Mouse (Mus musculus) kidney, postnatal 14 days (tissue): Measurements from ENCODE around the gene Slc16a10.
"Not testable (repeated sequence)": the region's sequence is repeated elsewhere in the genome, so short reads cannot be mapped to it uniquely, and the experiment has no call there.

Experiments
- DNase-seq: peaks from one replicate; pipeline ENCODE4 v3.0.0; 2022; ENCODE audit warnings: mixed read lengths

Gene Slc16a10

DNA sequence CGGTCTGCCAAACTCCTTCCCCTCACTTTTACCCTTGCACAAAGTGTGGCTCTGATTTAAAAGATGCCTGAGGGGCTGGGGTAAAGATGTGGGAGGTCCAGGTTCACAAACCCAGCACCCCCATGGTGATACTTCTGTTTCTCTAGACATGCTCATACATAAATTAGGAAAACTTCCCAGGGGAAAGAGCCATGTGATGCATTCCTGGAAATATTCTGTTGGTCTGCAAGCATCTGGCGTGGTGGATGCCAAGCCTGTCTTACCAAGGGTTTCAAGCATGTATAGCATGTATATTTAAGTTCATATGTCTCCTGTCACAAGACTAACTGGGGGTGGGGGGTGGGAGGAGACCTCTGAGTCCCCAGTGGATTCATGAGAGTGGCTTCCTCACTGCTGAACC is 121.7 kb downstream of the Slc16a10 start:
- peak; percentile 29 for DNase-seq

DNA sequence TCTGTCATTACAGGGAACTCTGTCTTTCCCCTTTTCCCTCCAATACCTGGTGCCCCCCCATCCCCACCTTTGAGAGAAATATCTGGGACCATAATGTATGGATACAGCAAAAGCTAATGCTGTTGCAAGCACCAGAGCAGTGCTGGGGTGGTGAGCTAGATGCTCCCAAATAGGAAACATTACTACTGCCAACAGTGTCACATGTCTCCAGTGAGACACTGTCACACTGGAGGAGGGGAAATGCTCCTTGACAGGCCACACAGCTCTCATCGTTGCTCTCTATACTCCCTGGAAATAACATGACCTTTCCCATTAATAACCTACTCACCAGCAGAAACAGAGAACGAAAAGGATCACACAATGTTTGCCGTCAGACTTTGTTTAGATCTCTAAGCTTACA is 122.6 kb downstream of the Slc16a10 start:
- DNase-seq, result no peak

DNA sequence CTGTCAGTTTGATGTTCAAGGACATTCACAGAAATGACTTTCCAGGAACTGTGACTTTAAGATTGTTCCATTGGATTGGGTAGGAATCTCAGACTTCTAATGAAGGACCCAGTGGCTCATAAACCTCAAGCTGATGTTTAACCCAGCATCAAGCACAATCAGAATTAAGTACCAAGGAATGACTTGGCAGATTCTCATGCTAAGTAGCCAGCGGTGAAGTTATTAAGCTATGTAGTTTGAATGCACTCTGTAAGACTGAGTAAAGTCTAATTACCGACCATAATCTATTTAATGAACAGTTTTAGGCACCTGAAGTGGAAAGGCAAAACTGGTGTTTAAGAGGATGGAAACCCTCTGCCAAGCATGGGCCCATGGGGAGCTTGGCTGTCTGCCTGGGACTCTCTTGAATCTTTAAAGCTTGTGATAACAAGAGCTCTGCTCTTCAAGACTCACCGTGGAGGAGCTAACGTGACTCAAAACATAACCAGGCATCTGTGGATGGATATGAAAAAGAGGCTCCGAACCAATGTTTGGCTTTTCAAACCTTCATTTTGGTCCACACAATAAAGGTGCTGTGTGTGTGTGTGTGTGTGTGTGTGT is 123.7 kb downstream of the Slc16a10 start:
- peak; percentile 38 for DNase-seq

DNA sequence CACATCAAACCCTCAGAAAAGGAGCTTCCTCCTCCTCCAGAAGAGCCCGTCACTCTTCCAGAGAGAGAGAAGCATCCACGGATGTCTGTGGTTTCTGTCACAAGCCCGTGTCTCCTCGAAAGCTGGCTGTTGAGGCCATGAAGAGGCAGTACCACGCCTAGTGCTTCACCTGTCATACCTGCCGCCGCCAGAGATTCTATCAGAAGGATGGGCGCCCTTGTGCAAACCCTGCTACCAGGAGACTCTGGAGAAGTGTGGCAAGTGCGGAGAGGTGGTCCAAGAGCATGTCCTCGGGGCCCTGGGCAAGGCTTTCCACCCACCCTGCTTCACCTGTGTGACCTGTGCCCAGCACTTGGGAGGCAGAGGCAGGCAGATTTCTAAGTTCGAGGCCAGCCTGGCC is 132.5 kb downstream of the Slc16a10 start:
- no peak for DNase-seq

DNA sequence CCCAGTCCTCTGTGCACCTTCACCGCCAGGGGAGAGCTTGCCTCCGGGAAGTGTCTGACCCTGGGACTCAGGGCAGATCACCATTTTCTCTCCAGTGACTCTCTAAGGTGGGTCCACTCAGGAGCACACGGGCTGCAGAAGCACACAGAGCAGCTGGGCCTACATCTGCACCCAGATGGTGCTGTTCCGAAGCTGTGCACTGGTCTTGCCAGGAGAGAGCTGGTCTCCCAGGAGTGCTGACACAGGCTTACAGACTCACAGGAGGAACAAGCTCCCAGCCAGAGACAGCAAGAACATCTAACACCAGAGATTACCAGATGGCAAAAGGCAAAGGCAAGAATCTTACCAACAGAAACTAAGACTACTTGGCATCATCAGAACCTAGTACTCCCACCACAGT is 133.2 kb downstream of the Slc16a10 start:
- DNase-seq, result not testable (repeated sequence)

DNA sequence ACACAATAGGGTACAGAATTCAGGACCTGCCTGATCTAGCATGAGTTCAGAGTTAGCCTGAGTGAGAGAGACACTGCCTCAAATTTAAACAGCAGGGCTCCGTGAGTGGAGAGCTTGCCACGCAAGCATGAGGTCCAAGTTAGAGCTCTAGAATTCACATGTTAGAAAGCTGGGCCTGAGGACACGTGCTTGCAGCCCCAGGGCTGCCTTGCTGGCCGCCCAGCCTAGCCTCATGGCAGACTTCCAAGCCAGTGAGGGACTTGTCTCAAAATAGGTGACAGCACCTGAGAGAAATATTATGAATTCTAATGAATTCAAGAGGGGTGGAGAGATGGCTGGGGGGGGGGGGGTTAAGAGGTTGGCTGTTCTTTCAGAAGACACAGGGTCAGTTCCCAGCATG is 134.1 kb downstream of the Slc16a10 start:
- no peak for DNase-seq

DNA sequence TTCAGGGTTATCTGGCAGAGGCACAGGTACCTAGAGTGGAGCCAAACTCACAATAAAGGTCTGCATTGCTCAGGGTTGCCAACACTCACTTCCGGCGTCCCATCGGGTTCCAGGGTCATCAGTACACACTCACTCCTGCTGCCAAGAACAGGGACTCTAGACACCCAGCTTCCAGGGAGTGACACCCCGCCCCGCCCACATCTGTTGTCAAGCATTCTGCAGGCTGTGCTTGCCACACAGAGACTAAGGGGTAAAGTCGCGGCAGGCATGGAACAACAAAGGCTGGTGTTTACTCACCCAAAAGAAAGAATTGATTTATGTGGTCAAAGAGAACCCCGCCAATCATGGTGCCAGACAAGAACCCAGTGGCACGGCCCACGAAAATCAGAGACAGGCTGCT is 135.1 kb downstream of the Slc16a10 start:
- no peak for DNase-seq

DNA sequence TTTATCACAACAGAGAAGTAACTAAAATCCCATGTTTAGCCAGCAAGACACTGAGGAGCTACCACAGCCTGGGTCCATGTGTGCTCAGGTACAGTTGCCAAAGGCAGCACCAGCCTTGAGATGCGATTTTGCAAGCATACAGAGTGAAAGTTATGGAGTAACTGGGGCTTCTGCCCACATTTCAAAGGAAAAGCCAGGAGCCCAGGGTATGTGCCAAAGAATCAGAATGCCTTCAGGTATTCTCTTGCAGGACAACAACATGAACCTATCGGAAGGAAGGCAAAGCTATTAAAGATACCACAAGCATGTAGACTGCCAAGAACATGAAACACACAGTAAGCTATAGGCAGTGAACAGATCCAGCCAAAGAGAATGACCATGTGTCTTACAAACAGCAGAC is 141.3 kb downstream of the Slc16a10 start:
- no peak for DNase-seq

DNA sequence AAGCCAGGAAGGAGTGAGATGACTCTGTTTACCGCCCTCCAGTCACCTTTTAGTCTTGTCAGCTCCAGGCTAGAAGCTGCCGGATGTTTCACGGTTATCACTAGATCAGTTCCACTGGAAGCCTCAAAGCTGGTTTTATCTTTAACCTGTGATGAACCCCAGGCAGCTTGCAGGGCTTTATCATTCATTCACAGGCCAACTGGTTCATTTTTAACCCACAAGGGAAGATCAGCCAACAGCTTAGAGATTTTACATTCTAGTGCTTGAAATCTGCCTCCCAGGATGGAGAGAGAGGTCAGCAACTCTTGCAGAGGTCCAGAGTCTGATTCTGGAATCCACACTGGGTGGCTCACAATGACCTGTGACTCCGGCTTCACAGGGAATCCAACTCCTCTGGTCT is 150.9 kb downstream of the Slc16a10 start:
- peak; percentile 75 for DNase-seq

DNA sequence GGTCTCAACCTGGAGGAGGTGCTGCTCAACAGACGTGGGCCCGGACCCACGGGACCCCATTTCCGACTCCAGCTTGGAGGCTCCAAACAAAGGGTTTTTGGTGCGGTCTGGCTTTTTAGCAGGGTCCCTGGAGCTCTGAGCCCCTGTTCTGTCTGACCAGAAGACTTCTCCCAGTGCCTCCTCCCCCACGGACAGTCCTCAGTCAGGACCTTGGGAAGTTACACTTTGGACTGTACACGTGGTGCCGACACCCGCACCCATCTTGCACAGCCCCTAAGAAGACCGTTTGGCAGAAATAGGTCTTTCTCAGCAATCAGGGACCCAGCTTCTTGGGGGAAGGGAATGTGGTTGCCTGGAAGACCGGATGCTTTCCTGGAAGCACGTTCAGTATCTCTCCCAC is 155.6 kb downstream of the Slc16a10 start, which contains the start of gene Mfsd4b5:
Gene Mfsd4b5 (minus strand): TSS at position 181 of the 400 bp plus-strand sequence.
- DNase-seq, result peak; percentile 80
